Mouse (Mus musculus) Muller cell, postnatal 12 days (primary cell): ENCODE measurements at regions not wholly inside any gene's neighbourhood (a gene's known extent, or its start where the extent isn't known, plus 50 kb on each side); places are given as distances from the start of the nearest gene placed in this dataset.

Experiments used
- DNase-seq: peaks from one replicate; pipeline ENCODE4 v3.0.0-alpha.2; 2015; ENCODE audit errors: inconsistent ontology term

DNA sequence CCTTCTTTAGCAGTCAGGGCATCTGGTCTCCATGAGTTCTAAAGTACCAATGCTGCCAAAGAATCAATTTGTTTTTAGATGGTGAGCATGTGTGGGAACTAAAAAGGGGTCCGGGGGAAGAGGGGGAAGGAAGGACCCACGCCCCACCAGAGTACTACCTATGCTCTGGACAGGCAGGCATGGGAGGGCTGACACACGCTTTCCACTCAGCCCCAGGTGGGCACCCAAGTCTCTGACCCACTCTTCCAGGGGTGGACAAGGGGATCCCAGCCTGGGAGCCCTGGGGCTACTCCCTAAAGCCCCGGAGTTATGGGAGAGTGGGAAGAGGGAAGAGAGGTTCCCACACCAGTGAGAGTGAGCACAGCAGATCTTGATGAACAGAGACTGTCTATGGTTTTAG lies 1446.9 kb downstream of the Zfp704 start:
- no peak for DNase-seq

GRCm38 (mm10) chr3:8161997-8162756 lies 1447.7 kb downstream of the Zfp704 start:
- peak; percentile 45 for DNase-seq

DNA sequence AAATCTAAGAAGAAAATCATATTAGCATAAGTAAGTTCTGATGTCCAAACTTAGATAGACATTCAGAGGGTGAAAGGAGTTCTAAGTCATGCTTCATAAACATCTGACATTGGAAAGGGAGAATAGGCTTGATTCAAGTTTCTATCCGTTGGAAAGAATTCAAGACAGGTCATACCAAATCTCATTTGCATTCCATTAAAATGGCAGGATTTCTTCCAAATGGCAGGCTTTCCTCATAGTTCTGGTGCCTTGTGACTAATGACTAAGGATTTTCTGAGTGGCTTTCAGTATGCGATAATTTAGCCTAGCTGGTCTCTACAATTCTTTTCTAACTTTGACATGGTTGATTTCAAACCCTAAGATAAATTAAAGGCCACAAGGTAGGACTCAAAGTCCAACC lies 1466.9 kb downstream of the Zfp704 start:
- peak; percentile 87 for DNase-seq

DNA sequence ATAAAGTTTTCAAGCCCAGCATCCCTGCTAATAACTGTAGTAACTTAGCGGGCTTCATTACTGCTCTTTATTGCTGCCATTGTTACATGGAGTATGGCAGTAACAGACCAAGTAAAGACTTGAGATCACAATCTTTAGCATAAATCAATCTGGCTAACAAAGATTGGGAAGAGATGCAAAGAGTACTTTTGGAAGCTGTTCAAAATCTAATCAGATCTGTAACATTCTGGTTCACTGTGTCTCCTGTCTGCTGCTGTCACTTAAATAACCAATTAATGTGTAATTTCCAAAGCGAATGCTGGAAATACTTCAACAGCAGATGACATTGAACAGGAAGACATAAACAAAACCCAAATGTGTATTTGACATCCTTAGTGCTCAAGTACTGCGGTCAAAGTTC lies 1467.7 kb downstream of the Zfp704 start:
- DNase-seq = peak; percentile 61

GRCm38 (mm10) chr3:8141664-8142084 lies 1468.2 kb downstream of the Zfp704 start:
- peak; percentile 41 for DNase-seq

DNA sequence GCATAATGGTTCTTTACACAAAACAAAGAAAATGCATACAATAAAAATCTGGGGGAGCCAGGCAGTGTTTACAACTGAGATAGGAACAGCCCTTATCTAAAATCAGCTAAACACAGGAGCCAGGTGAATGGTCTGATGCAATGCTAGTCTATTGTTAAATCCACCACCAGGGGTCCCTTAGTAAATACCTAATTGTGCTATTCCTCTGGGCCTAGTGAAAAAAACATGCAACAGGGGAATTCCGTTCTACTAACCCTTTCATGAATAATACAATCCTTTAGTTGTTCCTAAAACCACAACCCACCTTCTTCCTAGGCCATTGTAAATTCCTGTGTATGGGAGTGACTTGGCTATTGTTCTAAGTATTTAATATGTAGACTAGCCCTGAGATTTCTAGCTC lies 1486.2 kb downstream of the Zfp704 start:
- peak; percentile 52 for DNase-seq

DNA sequence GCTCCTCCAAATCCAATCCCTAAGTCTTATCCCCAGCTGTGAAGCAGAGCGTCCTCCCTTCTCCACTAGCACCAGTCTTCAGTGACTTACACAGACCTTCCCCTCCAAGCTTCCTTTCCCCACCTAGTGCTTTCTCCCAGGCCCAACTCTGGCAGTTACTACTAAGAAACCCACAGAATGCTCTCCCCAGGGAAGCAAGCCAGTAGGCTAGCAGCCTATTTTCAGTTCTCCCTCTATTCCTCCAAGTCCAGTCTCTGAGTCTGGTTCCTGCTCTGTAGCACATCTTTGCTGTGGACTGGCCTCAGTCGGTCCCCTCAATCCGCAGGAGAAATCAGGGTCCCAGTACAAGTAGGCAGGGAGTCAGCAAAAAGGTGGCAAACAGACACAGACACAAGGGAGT lies 1486.7 kb downstream of the Zfp704 start:
- DNase-seq = peak; percentile 4

DNA sequence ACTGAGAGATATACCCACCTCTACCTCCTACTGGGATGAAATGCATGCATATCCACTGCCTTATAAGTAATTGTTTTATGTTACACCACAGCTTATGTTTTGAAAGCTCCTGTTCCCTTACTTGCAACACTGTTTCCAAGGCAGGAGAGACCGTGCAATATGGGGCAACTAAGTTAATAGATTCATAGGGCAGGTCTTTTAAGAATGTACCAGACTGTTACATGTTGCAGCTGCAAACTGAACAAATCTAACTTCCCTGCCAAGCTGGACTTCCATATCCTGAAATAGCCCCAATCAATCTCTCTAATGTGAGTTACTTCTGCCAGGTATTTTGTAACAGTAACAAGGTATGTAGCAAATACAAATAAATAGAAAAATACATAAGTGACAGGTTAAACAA lies 1478.0 kb upstream of the 1700008P02Rik start:
- DNase-seq = no peak

- peak; percentile 91 for DNase-seq
Observed at GRCm38 (mm10) chr3:8084749-8085148, 1464.5 kb upstream of the 1700008P02Rik start.

- DNase-seq = peak; percentile 61
Observed at GRCm38 (mm10) chr3:8053711-8054110, 1433.5 kb upstream of the 1700008P02Rik start.

- DNase-seq = peak; percentile 48
Observed at GRCm38 (mm10) chr3:8051167-8051566, 1430.9 kb upstream of the 1700008P02Rik start.

DNA sequence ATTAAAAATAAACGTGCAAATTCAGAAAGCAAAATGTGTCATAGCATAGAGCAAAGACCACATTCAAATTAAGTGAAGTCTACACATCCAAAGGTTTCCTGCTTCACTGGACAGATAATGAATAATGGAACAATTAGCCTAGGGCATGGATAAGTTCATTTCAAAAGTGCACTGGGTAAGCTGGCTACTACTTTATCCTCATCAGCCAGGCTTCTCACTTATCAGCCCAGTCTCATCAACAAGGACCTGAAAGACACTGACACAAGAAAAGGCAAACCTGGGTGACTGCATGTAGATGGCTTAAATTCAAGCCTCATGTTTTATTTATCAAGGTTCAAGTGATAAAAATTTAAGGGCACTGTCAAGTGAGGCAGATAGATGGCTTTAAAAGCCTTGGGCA lies 1429.5 kb upstream of the 1700008P02Rik start:
- no peak for DNase-seq

DNA sequence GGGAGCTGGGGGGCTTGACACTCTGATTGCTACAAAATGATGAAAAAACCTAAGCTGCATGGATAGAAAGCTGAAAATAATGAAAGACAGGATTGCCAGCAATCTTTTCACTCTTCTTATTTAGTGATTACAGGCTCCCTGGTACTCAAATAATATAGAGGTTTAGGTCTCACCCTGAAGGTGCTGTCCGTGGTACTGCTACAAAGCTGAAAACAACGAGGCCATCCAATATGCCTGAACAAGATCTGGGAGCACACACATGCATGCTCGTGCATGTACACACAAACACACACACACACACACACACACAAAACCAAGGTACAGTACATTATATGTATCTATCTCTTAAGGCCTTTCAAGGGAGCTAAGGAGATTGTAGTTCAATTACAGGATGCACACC lies 1426.1 kb upstream of the 1700008P02Rik start:
- DNase-seq = no peak

- DNase-seq = no peak
Observed at GRCm38 (mm10) chr3:8036697-8037096, 1416.5 kb upstream of the 1700008P02Rik start.

GRCm38 (mm10) chr3:8035091-8035729 lies 1415.0 kb upstream of the 1700008P02Rik start:
- DNase-seq = no peak

DNA sequence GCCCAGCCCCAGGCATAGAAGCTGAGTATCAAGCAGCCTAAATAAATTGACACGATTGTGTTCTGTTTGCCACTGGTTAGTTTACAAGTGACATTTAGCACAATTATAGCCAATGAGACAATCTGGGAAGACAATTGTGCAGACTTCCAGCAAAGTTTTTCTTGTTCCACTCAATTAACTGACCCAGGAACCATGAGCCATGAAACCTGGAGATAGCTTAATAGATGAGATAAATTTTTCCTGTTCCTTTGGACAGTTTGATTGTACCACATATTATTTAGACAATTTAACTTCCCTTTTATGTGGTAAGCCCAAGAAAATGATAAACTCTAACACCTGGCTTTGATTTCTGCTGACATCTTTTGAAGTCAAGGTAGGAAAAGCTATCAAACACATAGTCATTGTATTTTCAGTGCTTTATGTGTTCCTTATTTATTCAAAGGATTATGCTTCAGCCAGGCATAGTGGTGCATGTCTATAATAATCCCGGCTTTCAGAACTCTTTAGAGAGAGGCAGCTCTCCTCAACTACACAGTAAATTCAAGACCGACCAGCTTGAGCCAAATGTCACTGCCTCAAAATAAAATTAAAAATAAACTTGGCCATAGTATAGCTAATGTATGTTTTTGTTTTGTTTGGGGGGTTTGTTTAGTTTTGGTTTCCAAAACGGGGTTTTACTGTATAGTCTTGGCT lies 1406.2 kb upstream of the 1700008P02Rik start:
- DNase-seq = no peak

- no peak for DNase-seq
Observed at GRCm38 (mm10) chr3:8022654-8023053, 1402.4 kb upstream of the 1700008P02Rik start.

GRCm38 (mm10) chr3:8017489-8017888 lies 1397.2 kb upstream of the 1700008P02Rik start:
- DNase-seq = no peak

DNA sequence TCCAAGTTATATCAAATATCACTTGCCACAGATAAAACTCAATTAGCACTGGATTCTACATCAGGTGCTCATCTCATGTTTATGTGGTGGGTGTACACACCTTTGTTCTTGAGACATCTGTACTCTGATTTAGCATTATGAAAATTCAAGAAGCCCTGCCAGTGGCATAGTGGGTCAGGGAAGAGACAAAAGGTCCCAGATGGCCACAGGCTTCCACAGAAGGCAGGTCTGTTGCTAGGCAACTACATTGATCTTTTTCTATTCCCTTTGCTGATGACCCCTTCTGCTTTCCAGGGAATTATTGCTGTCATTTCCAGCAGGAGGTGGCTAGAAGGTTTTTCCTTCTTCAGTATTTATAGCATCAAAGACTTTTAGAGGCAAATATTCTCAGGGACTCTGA lies 1396.7 kb upstream of the 1700008P02Rik start:
- no peak for DNase-seq

DNA sequence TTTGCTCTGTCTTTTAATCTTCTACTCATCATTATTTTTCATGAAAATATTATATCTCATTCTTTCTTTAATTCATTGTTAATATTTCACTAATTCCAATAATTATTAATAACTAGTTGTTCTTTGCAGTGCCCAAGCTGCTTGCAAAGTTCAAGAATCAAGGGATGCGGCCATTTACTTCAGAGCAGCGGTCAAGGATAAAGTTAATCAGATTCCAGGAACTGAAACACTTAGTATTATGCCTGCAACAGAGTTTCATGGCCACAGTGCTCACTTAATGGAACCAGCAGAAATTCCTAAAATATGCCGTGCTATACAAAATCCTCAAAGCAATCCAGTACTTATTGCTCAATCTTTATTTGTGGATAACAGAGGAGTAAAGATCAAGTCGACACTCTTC lies 1389.7 kb upstream of the 1700008P02Rik start:
- DNase-seq = no peak

DNA sequence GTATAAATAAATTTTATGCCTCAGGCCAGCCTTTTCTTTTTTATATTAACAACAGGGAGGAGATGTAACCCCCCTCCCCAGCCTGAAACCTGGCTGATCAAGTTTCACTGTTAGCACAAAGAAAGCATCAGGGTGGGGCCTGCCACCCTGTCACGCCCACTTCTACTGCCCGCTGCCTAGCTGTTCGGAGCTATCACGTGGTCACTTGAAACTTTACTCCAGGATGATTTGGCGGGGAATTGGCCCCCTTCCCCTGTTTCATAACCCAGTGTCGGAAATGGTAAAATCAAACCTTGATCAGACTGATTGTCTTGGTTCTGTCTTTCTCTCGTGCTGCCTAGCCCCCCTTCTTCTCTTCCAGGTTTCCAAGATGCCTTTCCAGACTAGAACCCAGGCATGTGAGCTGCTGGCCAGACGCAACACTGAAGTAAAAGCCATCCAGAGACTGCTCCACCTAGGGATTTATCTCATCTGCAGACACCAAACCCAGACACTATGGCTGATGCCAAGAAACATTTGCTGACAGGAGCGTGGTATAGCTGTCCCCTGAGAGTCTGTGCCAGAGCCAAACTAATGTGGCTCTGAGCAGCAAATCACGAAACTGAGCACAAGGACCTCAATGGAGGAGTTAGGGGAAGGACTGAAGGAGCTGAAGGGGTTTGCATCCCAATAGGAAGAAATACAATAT lies 1386.6 kb upstream of the 1700008P02Rik start:
- no peak for DNase-seq

- no peak for DNase-seq
Observed at GRCm38 (mm10) chr3:8006273-8006672, 1386.0 kb upstream of the 1700008P02Rik start.
